Mouse (Mus musculus): ENCODE measurements around the gene Sod2.
"Not testable (repeated sequence)": the region's sequence is repeated elsewhere in the genome, so short reads cannot be mapped to it uniquely, and the experiment has no call there.

The Sod2 gene

DNA sequence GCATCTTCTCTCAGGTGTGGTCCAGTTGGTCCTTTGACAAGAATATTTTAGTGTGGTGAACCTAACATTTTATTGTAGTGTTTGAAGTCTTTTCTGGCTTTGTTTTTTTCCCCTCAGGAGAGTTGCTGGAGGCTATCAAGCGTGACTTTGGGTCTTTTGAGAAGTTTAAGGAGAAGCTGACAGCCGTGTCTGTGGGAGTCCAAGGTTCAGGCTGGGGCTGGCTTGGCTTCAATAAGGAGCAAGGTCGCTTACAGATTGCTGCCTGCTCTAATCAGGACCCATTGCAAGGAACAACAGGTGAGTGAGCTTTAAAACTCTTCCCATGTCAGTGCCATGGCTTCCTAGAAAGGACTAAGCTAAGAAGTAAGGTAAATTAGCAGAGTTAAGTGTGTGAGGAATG lies 6.7 kb downstream of the Sod2 start:
- DNase-seq, result no peak

DNA sequence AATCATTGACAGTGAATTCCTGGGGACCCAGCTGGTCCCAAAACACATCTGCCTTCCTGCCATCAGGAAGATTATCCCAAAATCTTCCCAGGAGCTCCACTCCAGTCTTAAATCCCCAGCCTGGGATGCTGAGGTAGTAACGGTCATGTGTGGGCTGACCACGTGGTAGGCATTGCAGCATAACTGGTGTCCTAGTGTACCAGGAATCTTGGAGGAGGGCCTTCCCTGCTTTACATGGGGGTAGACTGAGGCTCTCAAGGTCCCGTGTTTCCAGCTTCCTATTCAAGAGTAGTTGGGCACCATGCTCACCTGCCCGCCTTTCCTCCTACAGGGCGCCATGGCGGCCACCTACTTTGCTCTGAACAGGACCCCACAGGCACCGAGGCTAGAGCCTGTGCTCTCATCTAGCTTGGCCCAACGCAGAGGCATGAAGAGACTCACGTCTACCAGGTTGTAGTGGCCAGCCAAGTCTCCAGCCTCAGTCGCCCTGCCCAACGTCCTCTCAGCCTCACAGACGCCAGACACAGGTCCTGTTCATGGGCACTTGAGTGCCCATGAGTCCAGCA lies 30.1 kb downstream of the Sod2 start:
- not testable (repeated sequence) for DNase-seq

- peak; percentile 48 for DNase-seq
Observed at GRCm38 (mm10) chr17:13043846-13044673, 37.4 kb downstream of the Sod2 start.

DNA sequence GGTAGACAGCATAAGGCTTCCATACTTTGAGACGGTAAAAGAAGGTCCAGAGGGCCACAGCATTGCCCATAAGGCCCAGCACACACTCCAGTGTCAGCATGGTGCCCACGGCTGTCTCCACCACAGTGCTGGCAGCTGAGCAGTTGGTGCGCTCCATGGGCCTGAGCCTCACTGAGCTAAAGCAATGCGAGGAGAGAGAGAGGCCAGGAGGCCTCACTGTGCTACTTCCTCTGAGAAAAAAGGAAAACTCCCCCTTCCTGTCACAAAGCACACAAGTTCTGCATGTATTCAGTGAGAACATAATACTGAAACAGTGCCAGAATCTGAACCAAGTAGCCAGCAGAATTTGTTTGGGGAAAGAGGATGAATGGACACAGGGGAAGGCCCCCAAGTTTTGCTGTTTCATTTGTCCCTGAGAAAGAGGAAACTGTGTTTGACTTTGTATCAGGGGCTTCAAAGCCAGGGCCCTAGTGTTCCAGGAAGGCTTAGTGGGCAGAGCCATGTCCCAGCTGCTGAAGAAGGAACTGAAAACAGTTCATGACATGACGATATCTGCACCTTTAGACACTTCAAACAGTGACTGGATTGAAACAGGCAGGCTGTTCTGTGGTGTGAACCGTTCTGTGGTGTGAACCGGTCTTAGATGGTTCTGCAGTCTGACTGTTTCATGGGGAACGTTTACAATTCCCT lies 45.6 kb downstream of the Sod2 start, which contains the start of gene Gpr31b:
Gene Gpr31b, minus strand, starts transcription at position 173 of the 690 bp plus-strand sequence.
- DNase-seq, result not testable (repeated sequence)

GRCm38 (mm10) chr17:13060804-13061203 lies 54.2 kb downstream of the Sod2 start, which contains the start of gene Tcp10b:
Tcp10b (plus strand) TSS chr17:13061104.
- DNase-seq, result not testable (repeated sequence)

- not testable (repeated sequence) for DNase-seq
Observed at GRCm38 (mm10) chr17:13062882-13063281, 56.2 kb downstream of the Sod2 start.

- DNase-seq, result not testable (repeated sequence)
Observed at GRCm38 (mm10) chr17:13067864-13068385, 61.3 kb downstream of the Sod2 start.

- not testable (repeated sequence) for DNase-seq
Observed at GRCm38 (mm10) chr17:13069227-13069626, 62.6 kb downstream of the Sod2 start.

Measured in right cerebral cortex, postnatal 25 days (tissue).